Mouse (Mus musculus) cerebellum, adult 2 months (tissue): Measurements from ENCODE around the gene Grm1.

ENCODE experiments used
- CTCF ChIP-seq: fragments of 200-500 bp; IDR thresholded peaks from 2 replicates; pipeline ENCODE4 v1.5.1; 2011; ENCODE audit warnings: low read depth, mild to moderate bottlenecking, control low read depth, low read length, moderate library complexity, borderline replicate concordance; ENCODE audit not compliant: insufficient read depth
- POLR2A ChIP-seq: fragments of 200-500 bp; IDR thresholded peaks from 2 replicates; pipeline ENCODE4 v1.6.1; 2011; ENCODE audit warnings: low read length, control low read depth, borderline replicate concordance; ENCODE audit not compliant: insufficient read depth

GRCm38 (mm10) chr10:10737041-10737681 lies 345.0 kb downstream of the Grm1 start:
- TF ChIP-seq CTCF = no peak
- TF ChIP-seq POLR2A = no peak
